Mouse (Mus musculus): ENCODE measurements around the gene Rnf40. TPM values are rescaled to one million over a fixed set of nuclear protein-coding genes. Genes with fewer than 3 reads are reported as not detected.
A peak's percentile ranks its signal among the peaks of the same experiment; 100 is the strongest.

Gene Rnf40
- 56.5 and 63.5 TPM in 2 replicates for polyA plus RNA-seq (2012; rRNA removed)

DNA sequence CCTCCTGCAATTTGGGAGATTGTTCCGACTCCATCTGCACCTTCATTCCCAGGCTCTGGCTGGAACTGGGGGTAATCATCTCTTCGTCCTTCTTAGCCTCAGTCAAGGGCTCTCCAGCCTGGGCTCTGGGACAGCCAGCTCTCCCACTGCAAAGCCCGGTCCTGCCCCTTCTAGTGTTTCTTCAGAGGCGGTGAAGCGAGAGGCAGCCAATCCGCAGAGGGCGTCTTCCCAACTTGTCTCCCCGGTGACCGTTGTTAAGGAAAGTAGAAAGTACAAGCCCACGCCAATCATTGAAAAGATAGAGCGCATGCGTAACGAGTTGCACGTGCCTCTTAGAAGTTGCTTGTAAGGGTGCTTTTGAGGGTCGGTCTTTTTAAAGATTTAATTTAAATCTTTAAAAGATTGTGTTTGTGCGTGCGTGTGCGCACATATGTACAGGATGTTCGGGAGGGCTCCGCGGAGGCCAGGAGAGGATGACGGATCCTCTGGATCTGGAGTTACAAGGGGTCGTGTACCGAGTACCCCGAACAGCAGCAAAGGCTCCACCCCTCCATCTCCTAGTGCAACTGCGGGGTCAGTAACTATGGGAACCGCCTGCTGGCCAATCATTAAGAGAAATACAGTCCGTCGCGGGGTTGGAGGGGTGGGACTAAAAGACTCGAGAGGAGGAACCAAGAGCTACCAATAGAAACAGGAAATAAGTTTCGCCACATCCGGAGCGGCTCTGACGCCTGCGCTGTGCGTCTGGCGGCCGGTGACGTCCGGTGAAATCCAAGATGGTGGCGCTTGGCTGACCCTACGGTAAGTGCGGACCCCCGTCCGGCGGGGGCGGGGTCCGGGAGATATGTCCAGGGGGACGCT, at the start of gene Rnf40, which contains the start of gene Ccdc189:
Gene Rnf40, plus strand, starts transcription at position 757 of the 861 bp plus-strand sequence.
Gene Ccdc189, minus strand, starts transcription at position 585 of the 861 bp plus-strand sequence.
- peak within 1 kb of the TSS; percentile 94 for H3K27ac ChIP-seq (ENCODE audit: control insufficient read depth, insufficient read depth, low read depth, low read length)
- H3K4me3 ChIP-seq (ENCODE audit: control insufficient read depth, low read depth, low read length) = peak within 1 kb of the TSS; percentile 92
- peaks cover 12% of the 10 kb centered on the region for H3K36me3 ChIP-seq (ENCODE audit: control insufficient read depth, insufficient read depth, low read length)
- no peaks in the 10 kb centered on the region for H3K27me3 ChIP-seq (ENCODE audit: control insufficient read depth, insufficient read depth, low read length)
- TF ChIP-seq CTCF (IDR thresholded peaks at IDR 0.05; ENCODE audit: control insufficient read depth, insufficient read depth, insufficient replicate concordance, low read depth, low read length) = no peak
- peak; percentile 80 for TF ChIP-seq POLR2A (IDR thresholded peaks at IDR 0.05; ENCODE audit: control insufficient read depth, low read depth, low read length)
- H3K4me1 ChIP-seq (ENCODE audit: control insufficient read depth, insufficient read depth, low read length) = peaks cover 14% of the 10 kb centered on the region

DNA sequence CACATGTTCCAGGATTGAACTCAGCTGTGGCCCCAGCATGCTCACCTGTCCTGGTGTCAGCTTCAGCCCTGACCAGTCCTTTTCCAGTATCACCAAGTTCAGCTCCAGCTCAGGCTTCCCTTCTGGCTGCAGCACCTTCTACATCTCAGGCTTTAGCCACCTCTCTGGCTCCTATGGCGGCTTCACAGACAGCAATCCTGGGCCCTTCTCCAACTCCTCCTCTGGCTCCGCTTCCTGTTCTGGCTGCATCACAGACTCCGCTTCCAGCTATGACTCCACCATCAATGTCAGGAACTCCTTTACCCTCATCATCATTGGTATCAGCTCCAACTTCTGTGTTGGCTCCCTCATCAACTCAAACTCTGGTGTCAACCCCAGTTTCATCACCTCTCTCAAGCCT, 46.9 kb upstream of the Rnf40 start:
- H3K4me3 ChIP-seq (ENCODE audit: control insufficient read depth, low read depth, low read length) = no peak overlapping the region
- H3K27ac ChIP-seq (ENCODE audit: control insufficient read depth, insufficient read depth, low read depth, low read length) = no peak overlapping the region
- H3K27me3 ChIP-seq (ENCODE audit: control insufficient read depth, insufficient read depth, low read length) = no peaks in the 10 kb centered on the region
- H3K36me3 ChIP-seq (ENCODE audit: control insufficient read depth, insufficient read depth, low read length) = peaks cover 8% of the 10 kb centered on the region
- no peaks in the 10 kb centered on the region for H3K4me1 ChIP-seq (ENCODE audit: control insufficient read depth, insufficient read depth, low read length)
- no peak for TF ChIP-seq POLR2A (IDR thresholded peaks at IDR 0.05; ENCODE audit: control insufficient read depth, low read depth, low read length)
- TF ChIP-seq CTCF (IDR thresholded peaks at IDR 0.05; ENCODE audit: control insufficient read depth, insufficient read depth, insufficient replicate concordance, low read depth, low read length) = no peak

DNA sequence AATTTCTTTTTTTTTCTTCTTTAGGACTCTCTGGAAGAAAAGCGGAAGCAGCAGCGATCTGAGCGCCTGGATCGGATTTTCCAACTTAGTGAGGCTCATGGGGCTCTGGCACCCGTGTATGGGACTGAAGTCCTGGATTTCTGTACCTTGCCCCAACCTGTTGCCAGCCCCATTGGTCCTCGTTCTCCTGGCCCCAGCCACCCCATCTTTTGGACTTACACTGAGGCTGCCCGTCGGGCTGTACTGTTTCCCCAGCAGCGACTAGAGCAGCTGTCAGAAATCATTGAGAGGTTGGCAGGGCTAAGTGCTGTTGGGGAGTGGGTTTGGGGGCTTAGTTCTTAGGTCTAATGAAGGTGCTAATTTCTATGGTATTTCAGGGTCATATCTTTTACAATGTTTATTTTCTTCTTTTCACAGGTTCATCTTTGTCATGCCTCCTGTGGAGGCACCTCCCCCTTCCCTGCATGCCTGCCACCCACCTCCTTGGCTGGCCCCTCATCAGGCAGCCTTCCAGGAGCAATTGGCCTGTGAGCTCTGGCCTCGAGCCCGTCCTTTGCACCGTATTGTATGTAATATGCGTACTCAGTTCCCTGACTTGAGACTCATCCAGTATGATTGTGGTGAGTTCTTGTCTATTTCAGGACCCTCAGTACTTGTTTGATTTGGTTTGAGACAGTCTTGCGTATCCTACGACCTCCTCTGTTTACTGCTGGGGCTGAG, 39.3 kb upstream of the Rnf40 start:
- Histone ChIP-seq H3K27me3 (ENCODE audit: control insufficient read depth, insufficient read depth, low read length) (no peaks in the 10 kb centered on the region), H3K4me3 (ENCODE audit: control insufficient read depth, low read depth, low read length) (no peak overlapping the region), H3K36me3 (ENCODE audit: control insufficient read depth, insufficient read depth, low read length) (no peaks in the 10 kb centered on the region; the same call in 1 of the 2 replicates), H3K4me1 (ENCODE audit: control insufficient read depth, insufficient read depth, low read length) (no peaks in the 10 kb centered on the region), H3K27ac (ENCODE audit: control insufficient read depth, insufficient read depth, low read depth, low read length) (no peak overlapping the region)
- no peak for TF ChIP-seq POLR2A (IDR thresholded peaks at IDR 0.05; ENCODE audit: control insufficient read depth, low read depth, low read length)
- TF ChIP-seq CTCF (IDR thresholded peaks at IDR 0.05; ENCODE audit: control insufficient read depth, insufficient read depth, insufficient replicate concordance, low read depth, low read length) = no peak

DNA sequence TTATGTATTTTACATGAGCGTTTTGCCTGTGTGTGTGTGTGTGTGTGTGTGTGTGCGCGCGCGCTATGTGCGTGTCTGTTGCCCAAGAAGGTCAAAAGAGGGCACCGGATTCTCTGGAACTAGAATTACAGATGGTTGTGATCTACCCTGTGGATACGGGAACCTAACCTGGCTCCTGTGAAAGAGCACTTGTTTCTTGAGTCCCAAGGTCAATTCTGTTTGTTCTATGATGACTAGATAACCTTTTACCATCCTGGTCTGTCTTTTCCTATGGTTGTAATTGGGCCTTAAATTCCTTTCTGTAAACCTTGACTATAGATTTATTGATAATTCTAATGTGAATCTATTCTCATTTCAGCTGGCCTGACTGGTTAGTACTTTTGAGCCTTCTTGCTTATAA, 37.0 kb upstream of the Rnf40 start:
- H3K36me3 ChIP-seq (ENCODE audit: control insufficient read depth, insufficient read depth, low read length) = no peaks in the 10 kb centered on the region; the same call in 1 of the 2 replicates
- no peak overlapping the region for H3K4me3 ChIP-seq (ENCODE audit: control insufficient read depth, low read depth, low read length)

DNA sequence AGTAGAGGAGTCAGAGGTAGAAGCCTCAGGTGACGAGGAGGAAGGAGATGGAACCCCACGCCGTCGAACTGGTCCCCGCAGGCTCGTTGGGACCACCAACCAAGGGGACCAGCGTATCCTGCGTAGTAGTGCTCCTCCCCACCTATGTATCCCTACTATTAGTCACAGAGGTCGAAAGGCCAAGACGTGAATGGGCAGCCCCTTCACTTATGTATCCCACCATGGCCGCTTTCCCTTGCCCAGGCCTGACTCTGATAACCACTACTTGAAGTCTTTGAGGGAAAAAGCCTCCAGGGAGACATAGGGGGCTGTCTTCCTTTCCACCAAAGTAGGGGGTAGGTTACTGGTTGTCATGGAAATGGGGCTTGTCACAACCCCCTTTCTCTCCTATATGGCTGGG, 28.0 kb upstream of the Rnf40 start:
- H3K36me3 ChIP-seq (ENCODE audit: control insufficient read depth, insufficient read depth, low read length) = peaks cover 5% of the 10 kb centered on the region
- H3K4me3 ChIP-seq (ENCODE audit: control insufficient read depth, low read depth, low read length) = no peak overlapping the region
- no peaks in the 10 kb centered on the region for H3K4me1 ChIP-seq (ENCODE audit: control insufficient read depth, insufficient read depth, low read length)
- no peak for TF ChIP-seq CTCF (IDR thresholded peaks at IDR 0.05; ENCODE audit: control insufficient read depth, insufficient read depth, insufficient replicate concordance, low read depth, low read length)
- no peak for TF ChIP-seq POLR2A (IDR thresholded peaks at IDR 0.05; ENCODE audit: control insufficient read depth, low read depth, low read length)
- no peaks in the 10 kb centered on the region for H3K27me3 ChIP-seq (ENCODE audit: control insufficient read depth, insufficient read depth, low read length)
- no peak overlapping the region for H3K27ac ChIP-seq (ENCODE audit: control insufficient read depth, insufficient read depth, low read depth, low read length)

More for the DNA sequence above, 37.0 kb upstream of the Rnf40 start:
- Histone ChIP-seq H3K4me1 (ENCODE audit: control insufficient read depth, insufficient read depth, low read length) (no peaks in the 10 kb centered on the region), H3K27ac (ENCODE audit: control insufficient read depth, insufficient read depth, low read depth, low read length) (no peak overlapping the region), H3K27me3 (ENCODE audit: control insufficient read depth, insufficient read depth, low read length) (no peaks in the 10 kb centered on the region)
- TF ChIP-seq CTCF (IDR thresholded peaks at IDR 0.05; ENCODE audit: control insufficient read depth, insufficient read depth, insufficient replicate concordance, low read depth, low read length) (no peak), POLR2A (IDR thresholded peaks at IDR 0.05; ENCODE audit: control insufficient read depth, low read depth, low read length) (no peak)

DNA sequence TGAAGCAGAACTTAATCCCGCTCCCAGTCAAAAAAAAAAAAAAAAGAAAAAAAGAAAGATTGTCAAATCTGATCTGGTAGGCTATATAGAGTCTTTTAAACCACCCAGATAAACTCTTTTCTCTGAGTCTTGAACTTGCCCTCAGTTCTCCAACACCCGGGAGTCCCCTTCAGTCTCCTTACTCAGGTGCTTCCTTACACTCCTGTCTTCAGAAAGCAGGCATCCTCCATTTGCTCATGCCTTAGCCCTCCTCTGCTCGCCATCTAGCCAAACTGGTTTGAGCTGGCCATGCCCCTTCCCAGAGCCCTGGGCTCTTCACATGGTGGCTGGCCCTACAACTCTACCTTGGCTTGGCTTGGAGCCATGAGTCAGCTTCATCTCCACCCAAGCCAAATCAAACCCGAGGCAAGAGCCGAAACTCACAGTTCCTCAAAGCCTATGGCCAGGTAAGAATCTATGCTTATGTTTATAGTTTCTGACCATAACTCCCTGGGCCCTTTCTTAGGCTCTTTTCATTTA, 27.2 kb upstream of the Rnf40 start, which contains the start of gene Tmem265:
Gene Tmem265, plus strand, starts transcription at position 51 of the 519 bp plus-strand sequence.
- peaks cover 5% of the 10 kb centered on the region for H3K36me3 ChIP-seq (ENCODE audit: control insufficient read depth, insufficient read depth, low read length)
- TF ChIP-seq CTCF (IDR thresholded peaks at IDR 0.05; ENCODE audit: control insufficient read depth, insufficient read depth, insufficient replicate concordance, low read depth, low read length) (no peak), POLR2A (IDR thresholded peaks at IDR 0.05; ENCODE audit: control insufficient read depth, low read depth, low read length) (no peak)
- H3K27me3 ChIP-seq (ENCODE audit: control insufficient read depth, insufficient read depth, low read length) = no peaks in the 10 kb centered on the region
- no peaks in the 10 kb centered on the region for H3K4me1 ChIP-seq (ENCODE audit: control insufficient read depth, insufficient read depth, low read length)
- H3K27ac ChIP-seq (ENCODE audit: control insufficient read depth, insufficient read depth, low read depth, low read length) = no peak within 1 kb of the TSS
- no peak within 1 kb of the TSS for H3K4me3 ChIP-seq (ENCODE audit: control insufficient read depth, low read depth, low read length)
